Mouse (Mus musculus): ENCODE measurements at regions not wholly inside any gene's neighbourhood (a gene's known extent, or its start where the extent isn't known, plus 50 kb on each side); places are given as distances from the start of the nearest gene placed in this dataset.
A peak's percentile ranks its signal among the peaks of the same experiment; 100 is the strongest.

DNA sequence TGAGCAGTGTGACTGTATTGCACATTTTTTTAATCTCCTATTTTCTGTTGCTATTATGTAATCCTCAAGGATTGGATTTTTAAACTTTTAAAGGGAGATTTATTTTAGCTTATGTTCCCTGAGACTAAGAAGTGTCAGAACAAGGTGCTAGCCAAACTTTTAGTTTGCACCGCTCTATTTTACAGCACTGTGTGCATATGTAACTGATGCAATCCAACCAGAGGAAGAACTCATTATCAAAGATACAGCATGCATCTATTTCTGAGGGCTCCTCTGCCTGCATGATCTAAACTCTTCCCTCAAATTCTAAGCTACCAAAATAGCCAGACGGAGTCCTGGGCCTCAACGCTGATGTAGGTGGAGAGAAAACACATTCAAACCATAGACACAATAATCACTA is 1747.5 kb upstream of the Adam24 start:
- WGBS: 92% methylated on average over 3 of the region's 3 CpGs
- H3K4me3 ChIP-seq (replicated peaks): no peak overlapping the region

DNA sequence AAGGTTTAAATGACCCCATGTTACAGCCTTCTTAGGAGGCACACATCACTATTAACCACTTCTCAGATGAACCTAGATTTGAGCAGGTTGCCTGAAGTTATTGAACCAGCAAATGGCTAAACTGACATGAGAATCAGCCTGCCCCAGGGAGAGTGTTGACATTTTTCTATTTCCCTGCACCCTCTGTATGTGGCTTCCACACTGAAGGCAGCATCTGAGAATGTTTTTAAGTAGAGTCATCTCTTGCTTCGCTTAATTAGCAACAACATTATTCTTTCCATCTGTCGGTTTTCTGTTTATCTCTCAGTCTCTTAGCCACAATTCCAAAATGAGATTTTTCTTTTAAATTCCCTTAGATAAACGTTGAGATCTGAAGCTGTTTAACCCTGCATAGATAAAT is 1747.0 kb upstream of the Adam24 start:
- H3K9me3 ChIP-seq (replicated peaks): no peaks in the 10 kb centered on the region
- H3K27me3 ChIP-seq (replicated peaks): no peaks in the 10 kb centered on the region
- H3K36me3 ChIP-seq: no peaks in the 10 kb centered on the region
- H3K9ac ChIP-seq (replicated peaks): no peak overlapping the region
- H3K4me2 ChIP-seq: no peak overlapping the region
- H3K27ac ChIP-seq (replicated peaks): 0 out of 2 replicates have a peak overlapping the region, but pooled peaks have one; percentile 25
- WGBS: 51% methylated on average over 3 of the region's 3 CpGs
- ATAC-seq (ENCODE audit: low FRiP score): no peak
- no peak overlapping the region for H3K4me3 ChIP-seq (replicated peaks)
- H3K4me1 ChIP-seq: no peaks in the 10 kb centered on the region

More for the DNA sequence above, 1747.5 kb upstream of the Adam24 start:
- no peak for ATAC-seq (ENCODE audit: low FRiP score)
- no peaks in the 10 kb centered on the region for H3K27me3 ChIP-seq (replicated peaks)
- no peak overlapping the region for H3K4me2 ChIP-seq
- 0 out of 2 replicates have a peak overlapping the region, but pooled peaks have one; percentile 25 for H3K27ac ChIP-seq (replicated peaks)
- H3K9ac ChIP-seq (replicated peaks): no peak overlapping the region
- H3K4me1 ChIP-seq: no peaks in the 10 kb centered on the region
- no peaks in the 10 kb centered on the region for H3K36me3 ChIP-seq
- no peaks in the 10 kb centered on the region for H3K9me3 ChIP-seq (replicated peaks)

DNA sequence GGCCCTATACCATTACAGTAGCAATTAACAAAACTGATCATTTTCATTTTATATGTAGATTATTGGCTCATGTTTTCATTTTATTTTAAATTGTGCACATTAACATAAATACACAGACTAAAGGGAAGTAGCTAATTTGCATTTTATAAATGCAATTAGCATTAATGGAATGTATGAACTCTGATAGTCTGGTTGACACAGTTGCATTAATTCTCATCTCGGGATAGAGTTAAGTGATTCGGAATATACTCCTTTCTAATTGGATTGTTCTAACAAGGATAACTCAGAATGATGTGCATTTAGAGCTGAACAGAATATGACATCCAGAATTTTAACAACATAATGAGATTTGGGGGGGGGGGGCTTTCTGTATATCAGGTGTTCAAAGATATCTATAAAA is 1746.5 kb upstream of the Adam24 start:
- 52% methylated on average over 2 of the region's 2 CpGs for WGBS
- H3K9me3 ChIP-seq (replicated peaks): no peaks in the 10 kb centered on the region
- no peak overlapping the region for H3K4me2 ChIP-seq
- H3K4me1 ChIP-seq: no peaks in the 10 kb centered on the region
- no peak overlapping the region for H3K9ac ChIP-seq (replicated peaks)
- H3K27me3 ChIP-seq (replicated peaks): no peaks in the 10 kb centered on the region
- H3K4me3 ChIP-seq (replicated peaks): no peak overlapping the region
- H3K36me3 ChIP-seq: no peaks in the 10 kb centered on the region
- ATAC-seq (ENCODE audit: low FRiP score): no peak
- no peak overlapping the region for H3K27ac ChIP-seq (replicated peaks)
